Mouse (Mus musculus) liver, postnatal 0 days (tissue): ENCODE measurements around the gene Ankrd24. TPM values are rescaled to one million over a fixed set of nuclear protein-coding genes. Genes with fewer than 3 reads are reported as not detected.
"Not testable (repeated sequence)": the region's sequence is repeated elsewhere in the genome, so short reads cannot be mapped to it uniquely, and the experiment has no call there.

Source experiments
- ATAC-seq: fragments of 200-750 bp; cut with Nextera tagmentation; 2 replicates; pipeline ENCODE4 v1.8.0; 2017; ENCODE audit warnings: mild to moderate bottlenecking, moderate library complexity
- DNase-seq: peaks from one replicate; pipeline ENCODE4 v3.0.0-alpha.2; 2016
- H3K27ac ChIP-seq: fragments of 300-500 bp; sonication (generic); 2 replicates; pipeline ENCODE4 v1.5.1; 2014; ENCODE audit warnings: antibody characterized with exemption, moderate library complexity, mild to moderate bottlenecking, low read depth
- H3K27me3 ChIP-seq: fragments of 300-500 bp; sonication (generic); 2 replicates; pipeline ENCODE4 v1.6.1; 2014; ENCODE audit warnings: low read length, control low read depth, mixed read lengths; ENCODE audit not compliant: insufficient read depth
- H3K36me3 ChIP-seq: fragments of 300-500 bp; sonication (generic); replicated peaks from 2 replicates; pipeline ENCODE4 v1.6.1; 2014; ENCODE audit warnings: mild to moderate bottlenecking, control low read depth, low read length, moderate library complexity, mixed read lengths; ENCODE audit not compliant: insufficient read depth
- H3K4me1 ChIP-seq: fragments of 300-500 bp; sonication (generic); 2 replicates; pipeline ENCODE4 v1.6.1; 2014; ENCODE audit warnings: antibody characterized with exemption, mild to moderate bottlenecking, control low read depth; ENCODE audit not compliant: insufficient read depth
- H3K4me2 ChIP-seq: fragments of 300-500 bp; sonication (generic); 2 replicates; pipeline ENCODE4 v1.6.1; 2014; ENCODE audit warnings: low read depth, mild to moderate bottlenecking, low read length, moderate library complexity, mixed read lengths
- H3K4me3 ChIP-seq: fragments of 300-500 bp; sonication (generic); 2 replicates; pipeline ENCODE4 v1.5.1; 2014; ENCODE audit warnings: low read depth, low read length
- H3K9ac ChIP-seq: fragments of 300-500 bp; sonication (generic); replicated peaks from 2 replicates; pipeline ENCODE4 v1.6.1; 2014; ENCODE audit warnings: mild to moderate bottlenecking, moderate library complexity
- H3K9me3 ChIP-seq: fragments of 300-500 bp; sonication (generic); 2 replicates; pipeline ENCODE4 v1.6.1; 2016; ENCODE audit warnings: mild to moderate bottlenecking, control low read depth, low read length, mixed read lengths
- CTCF ChIP-seq: sonication (generic); IDR thresholded peaks from 2 replicates; pipeline ENCODE4 v1.5.1; 2016; ENCODE audit warnings: antibody characterized with exemption, low read depth
- EP300 ChIP-seq: IDR thresholded peaks from 2 replicates; pipeline ENCODE4 v1.6.1; 2016; ENCODE audit warnings: antibody characterized with exemption, low read depth, mild to moderate bottlenecking
- WGBS: fragments of 180-500 bp; shearing (Covaris S2); extraction: QIAGEN DNeasy Blood & Tissue Kit; methylation state at CpG from one replicate; pipeline ENCODE4 v1.1.7; 2014; ENCODE audit not compliant: insufficient replicate concordance; 5-methylcytosine and 5-hydroxymethylcytosine counted together
- polyA plus RNA-seq: library from polyadenylated mRNA; unstranded; fragments of >200 nt; fragmentation: Nextera tagmentation; extraction: Ambion mirVana; gene quantifications from 2 replicates; pipeline ENCODE4 v1.2.1, GENCODE M21; 2015

Gene Ankrd24
- polyA plus RNA-seq, 1 experiment from 2014 or later = 2.1 TPM

GRCm38 (mm10) chr10:81656174-81656573 lies 27.8 kb downstream of the Ankrd24 start:
- H3K4me2 ChIP-seq = no peak overlapping the region
- no peaks in the 10 kb centered on the region for H3K27me3 ChIP-seq
- ATAC-seq (no peak), DNase-seq (no peak)
- H3K9ac ChIP-seq = no peak overlapping the region
- no peak overlapping the region for H3K27ac ChIP-seq
- no peak overlapping the region for H3K4me3 ChIP-seq
- H3K36me3 ChIP-seq = peaks cover 6% of the 10 kb centered on the region; the same call in 1 of the 2 replicates
- H3K9me3 ChIP-seq = peaks cover 38% of the 10 kb centered on the region
- WGBS = 97% methylated on average over 2 of the region's 2 CpGs
- TF ChIP-seq CTCF (no peak), EP300 (no peak)
- no peaks in the 10 kb centered on the region for H3K4me1 ChIP-seq

- H3K4me1 ChIP-seq, DNase-seq: not testable (repeated sequence)
- no CpG with 5 or more reads among the region's 18 CpGs for WGBS
Observed at GRCm38 (mm10) chr10:81687114-81687513, 58.8 kb downstream of the Ankrd24 start.

More at GRCm38 (mm10) chr10:81687114-81687513, 58.8 kb downstream of the Ankrd24 start:
- H3K9ac ChIP-seq, ATAC-seq, H3K36me3 ChIP-seq, H3K27me3 ChIP-seq, H3K4me3 ChIP-seq, H3K9me3 ChIP-seq, H3K4me2 ChIP-seq, H3K27ac ChIP-seq: not testable (repeated sequence)

Other genes starting within 250 kb of the Ankrd24 start
- gene Dohh, start 244.1 kb upstream of the Ankrd24 start, polyA plus RNA-seq = 39.3 and 42.1 TPM in 2 replicates
- 0.40 and 0.70 TPM in 2 replicates for gene Gm48551, start 244.1 kb upstream of the Ankrd24 start, polyA plus RNA-seq
- not detected in 2 replicates for gene Gm48552, start 239.5 kb upstream of the Ankrd24 start, polyA plus RNA-seq
- 1.7 and 2.0 TPM in 2 replicates for gene Smim24, start 235.5 kb upstream of the Ankrd24 start, polyA plus RNA-seq
- 19.6 and 21.1 TPM in 2 replicates for gene Nfic, start 172.9 kb upstream of the Ankrd24 start, polyA plus RNA-seq
- not detected in 2 replicates for gene Celf5, start 145.8 kb upstream of the Ankrd24 start, polyA plus RNA-seq
- gene Ncln, start 132.1 kb upstream of the Ankrd24 start, polyA plus RNA-seq = 29.2 and 30.6 TPM in 2 replicates
- 6.3 and 7.4 TPM in 2 replicates for gene S1pr4, start 128.4 kb upstream of the Ankrd24 start, polyA plus RNA-seq
- gene Gna15, start 104.3 kb upstream of the Ankrd24 start, polyA plus RNA-seq = 4.0 and 4.4 TPM in 2 replicates
- 18.3 and 19.2 TPM in 2 replicates for gene Gna11, start 83.3 kb upstream of the Ankrd24 start, polyA plus RNA-seq
- 256 and 266 TPM in 2 replicates for gene Aes, start 69.1 kb upstream of the Ankrd24 start, polyA plus RNA-seq
- 1.2 and 2.2 TPM in 2 replicates for gene Tle2, start 54.0 kb upstream of the Ankrd24 start, polyA plus RNA-seq
- 2.9 and 3.0 TPM in 2 replicates for gene Tle6, start 27.5 kb upstream of the Ankrd24 start, polyA plus RNA-seq
- gene BC025920, start 22.3 kb upstream of the Ankrd24 start, polyA plus RNA-seq = 0.13 TPM in 2 replicates
- 4.5 and 6.1 TPM in 2 replicates for gene Sirt6, start 743 bp upstream of the Ankrd24 start, polyA plus RNA-seq
- gene Gm10778, start 20.5 kb downstream of the Ankrd24 start, polyA plus RNA-seq = 1.1 and 1.2 TPM in 2 replicates
- 3.1 and 4.5 TPM in 2 replicates for gene Zfp433, start 76.3 kb downstream of the Ankrd24 start, polyA plus RNA-seq
- gene Gm3055, start 142.6 kb downstream of the Ankrd24 start, polyA plus RNA-seq = 0.51 and 0.54 TPM in 2 replicates
- gene Gm4767, start 183.6 kb downstream of the Ankrd24 start, polyA plus RNA-seq = 0.55 and 0.73 TPM in 2 replicates
- gene Gm32687, start 235.4 kb downstream of the Ankrd24 start, polyA plus RNA-seq = 1.6 and 2.0 TPM in 2 replicates